Mouse (Mus musculus): ENCODE measurements around the gene Haus3. TPM values are rescaled to one million over a fixed set of nuclear protein-coding genes. Genes with fewer than 3 reads are reported as not detected.

The Haus3 gene
- polyA plus RNA-seq (2021; fragmentation: Nextera tagmentation), result 7.5 and 8.2 TPM in 2 replicates
- long read RNA-seq, experiment 1, transcript Haus3-201 (5 exons, 2,073 nt), result major isoform, 25 of 33 reads
- long read RNA-seq, experiment 1, partial matches to known transcripts, result 5 of 33 reads
- long read RNA-seq, experiment 1, other reads (novel, unspliced or antisense), result 3 of 33 reads
- long read RNA-seq, experiment 2, partial matches to known transcripts, result 3 of 7 reads
- long read RNA-seq, experiment 2, other reads (novel, unspliced or antisense), result 2 of 7 reads

DNA sequence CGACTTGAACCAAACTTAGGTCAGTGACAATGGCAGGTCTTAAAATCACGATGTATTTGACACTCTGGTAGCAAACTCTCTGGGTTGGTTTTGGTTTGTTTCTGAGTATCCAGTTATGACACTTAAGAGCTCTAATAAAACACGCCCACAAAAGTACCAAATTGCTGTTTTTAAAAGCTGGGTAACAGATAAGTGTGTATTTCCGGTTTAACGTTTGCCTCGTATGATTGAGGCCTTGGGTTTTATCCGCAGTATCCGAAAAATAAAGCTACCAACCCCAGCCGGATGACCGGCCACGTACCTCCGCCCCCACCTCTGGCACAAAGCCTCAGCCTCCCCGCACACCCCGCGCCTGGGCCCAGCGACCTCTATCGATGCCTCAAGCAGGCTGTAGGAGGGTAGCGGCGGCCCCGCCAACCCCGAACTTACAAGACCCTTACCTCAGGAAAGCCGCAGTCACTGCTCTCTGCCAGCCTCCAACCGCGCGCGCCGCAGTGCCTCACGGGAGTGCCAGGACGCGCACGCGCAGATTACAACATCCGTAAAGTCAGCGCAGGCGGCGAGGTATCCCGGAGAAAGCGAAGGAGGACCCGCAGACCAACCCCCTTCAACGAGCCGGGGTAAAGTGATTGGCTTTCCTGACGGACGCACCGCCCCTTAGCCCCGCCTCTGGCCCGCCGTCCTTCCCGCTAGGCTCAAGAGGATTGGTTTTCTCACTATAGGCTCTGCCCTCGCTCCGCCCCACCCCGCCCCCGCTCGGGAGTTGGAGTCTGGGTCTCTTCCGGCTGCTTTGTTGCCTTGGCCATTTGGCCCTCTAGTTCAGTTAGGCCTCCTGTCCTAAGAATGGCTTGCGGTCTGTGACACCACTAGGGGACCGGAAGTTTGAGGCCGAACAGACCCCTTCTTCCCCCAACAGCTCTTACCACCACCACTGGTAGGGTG, at the start of gene Haus3, which contains the start of gene Poln:
Gene Haus3, minus strand, starts transcription at position 578 of the 942 bp plus-strand sequence.
Gene Poln, minus strand, starts transcription at position 499 of the 942 bp plus-strand sequence.

DNA sequence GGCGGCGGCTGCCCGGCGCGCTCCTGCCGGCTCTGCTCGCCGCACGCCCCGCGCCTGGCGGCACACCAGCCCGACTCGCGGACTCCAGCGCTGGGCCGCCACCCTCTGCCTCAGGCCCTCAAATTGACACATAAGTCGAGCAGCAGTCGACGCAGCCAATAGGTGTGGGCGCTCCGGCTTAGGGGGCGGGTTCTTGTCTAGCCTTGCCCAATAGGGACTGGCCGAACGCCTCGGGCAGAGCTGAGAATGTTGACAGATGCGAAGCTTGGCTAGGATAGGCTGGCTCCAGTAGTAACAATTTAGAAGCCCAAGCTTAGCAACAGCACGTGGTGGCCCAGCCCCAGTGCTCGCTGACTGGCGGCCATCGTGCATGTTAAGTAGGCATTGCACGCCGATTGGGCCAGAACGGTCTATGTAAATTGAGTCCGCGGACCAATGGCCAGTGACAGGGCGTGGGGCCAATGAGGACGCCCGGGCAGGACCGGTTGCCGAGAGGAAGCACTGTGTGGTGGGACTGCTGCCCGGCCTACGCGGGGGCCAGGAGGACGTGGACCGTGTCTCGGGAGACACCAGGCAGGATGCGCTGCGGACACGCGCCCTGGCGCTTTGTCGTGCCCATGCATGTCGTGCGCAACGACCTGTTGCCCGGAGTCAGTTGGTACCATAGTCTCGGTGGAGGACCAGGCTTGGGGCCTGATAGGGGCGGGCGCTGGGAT, 18.4 kb upstream of the Haus3 start, which contains the start of gene Mxd4:
Gene Mxd4, minus strand, starts transcription at position 120 of the 716 bp plus-strand sequence.

Other genes with a start within 250 kb of the Haus3 start
- gene Nelfa, start 233.1 kb downstream of the Haus3 start, polyA plus RNA-seq (2021; fragmentation: Nextera tagmentation), result 16.1 and 19.6 TPM in 2 replicates
- 461 and 569 TPM in 2 replicates for gene Gm1673, start 186.1 kb downstream of the Haus3 start, polyA plus RNA-seq (2021; fragmentation: Nextera tagmentation)
- 18.5 and 19.3 TPM in 2 replicates for gene Nat8l, start 173.5 kb downstream of the Haus3 start, polyA plus RNA-seq (2021; fragmentation: Nextera tagmentation)
- gene Poln, start 79 bp downstream of the Haus3 start, polyA plus RNA-seq (2021; fragmentation: Nextera tagmentation), result 0.11 and 0.32 TPM in 2 replicates
- gene Mxd4, start 18.2 kb upstream of the Haus3 start, polyA plus RNA-seq (2021; fragmentation: Nextera tagmentation), result 23.1 and 26.7 TPM in 2 replicates
- gene Zfyve28, start 118.9 kb upstream of the Haus3 start, polyA plus RNA-seq (2021; fragmentation: Nextera tagmentation), result 10.6 and 19.8 TPM in 2 replicates
- 0.27 and 0.28 TPM in 2 replicates for gene Cfap99, start 119.1 kb upstream of the Haus3 start, polyA plus RNA-seq (2021; fragmentation: Nextera tagmentation)
- 57.0 and 68.2 TPM in 2 replicates for gene Rnf4, start 166.8 kb upstream of the Haus3 start, polyA plus RNA-seq (2021; fragmentation: Nextera tagmentation)
- gene Fam193a, start 200.4 kb upstream of the Haus3 start, polyA plus RNA-seq (2021; fragmentation: Nextera tagmentation), result 3.9 and 6.3 TPM in 2 replicates